Mouse (Mus musculus): ENCODE results near the gene Fam217a.

DNA sequence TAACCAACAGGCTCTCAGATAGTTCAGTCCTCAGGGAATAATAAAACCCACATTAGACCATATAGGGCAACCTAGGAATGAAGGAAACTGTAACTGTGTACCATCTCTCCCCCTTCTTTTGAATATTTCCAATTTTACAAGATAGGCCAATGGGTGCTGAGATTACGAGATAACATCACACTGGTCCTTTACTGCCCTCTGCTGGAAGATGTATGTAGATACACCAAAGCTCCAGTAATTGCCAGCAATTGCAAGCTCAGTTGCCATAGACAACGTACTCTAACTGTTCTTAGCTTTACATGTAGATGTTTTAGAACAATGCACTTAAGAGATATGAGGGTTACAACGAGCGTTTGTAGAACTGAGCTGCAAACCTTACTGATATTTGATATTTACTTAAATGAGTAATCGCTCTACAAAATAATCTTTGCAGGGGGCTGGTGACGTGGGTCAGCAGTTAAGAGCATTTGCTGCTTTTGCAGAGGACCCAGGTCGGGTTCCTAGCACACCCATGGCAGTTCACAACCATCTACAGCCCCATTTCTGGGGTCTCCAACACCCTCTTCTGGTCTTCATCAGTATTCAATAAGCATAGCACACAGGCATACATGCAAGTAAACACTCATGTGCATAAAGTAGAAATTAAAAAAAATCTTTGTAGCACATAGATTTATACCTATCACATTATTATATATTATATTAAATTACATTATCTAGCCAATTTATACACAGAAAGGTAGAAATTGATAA lies 59.5 kb downstream of the Fam217a start:
- no peak for TF ChIP-seq CTCF (IDR thresholded peaks at IDR 0.05; ENCODE audit: insufficient read depth, low read depth, low read length)
- TF ChIP-seq POLR2A (IDR thresholded peaks at IDR 0.05; ENCODE audit: insufficient read depth, low read depth, low read length): no peak
